Mouse (Mus musculus): ENCODE data around the gene Zfp534. TPM values are rescaled to one million over a fixed set of nuclear protein-coding genes. Genes with fewer than 3 reads are reported as not detected.

Gene Zfp534
- polyA plus RNA-seq (2015; fragmentation: Nextera tagmentation; extraction: Ambion mirVana) = not detected in 2 replicates

DNA sequence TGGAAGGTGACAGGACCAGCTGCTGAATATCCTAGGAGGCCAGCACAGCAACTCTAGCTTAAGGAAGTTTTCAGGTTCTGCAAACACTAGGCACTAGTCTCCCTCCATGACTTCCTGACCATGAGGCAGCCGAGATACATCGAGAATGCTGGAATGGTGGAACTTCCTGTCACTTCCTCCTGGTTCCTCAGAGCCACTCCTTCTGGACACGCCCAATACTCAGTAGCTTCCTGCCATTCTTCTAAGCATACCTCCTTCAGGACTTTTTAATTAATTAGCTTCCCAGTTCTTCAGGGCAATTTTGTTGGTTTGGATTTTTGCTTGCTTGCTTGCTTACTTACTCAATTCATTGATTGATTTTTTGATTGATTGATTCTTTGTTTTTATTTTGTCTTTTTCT lies at the start of gene Zfp534:
Gene Zfp534 (minus strand): TSS at position 101 of the 400 bp plus-strand sequence.

DNA sequence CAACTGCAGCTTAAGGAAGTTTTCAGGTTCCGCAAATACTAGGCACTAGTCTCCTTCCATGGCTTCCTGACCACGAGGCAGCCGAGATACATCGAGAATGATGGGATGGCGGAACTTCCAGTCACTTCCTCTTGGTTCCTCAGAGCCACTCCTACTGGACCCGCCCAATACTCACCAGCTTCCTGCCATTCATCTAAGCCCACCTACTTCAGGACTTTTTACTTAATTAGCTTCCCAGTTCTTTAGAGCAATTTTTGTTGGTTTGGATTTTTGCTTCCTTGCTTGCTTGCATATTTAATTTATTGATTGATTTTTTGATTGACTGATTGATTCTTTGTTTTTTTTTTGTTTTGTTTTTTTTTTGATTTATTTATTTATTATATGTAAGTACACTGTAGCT lies 59.9 kb downstream of the Zfp534 start, which contains the start of gene Zfp979:
Gene Zfp979 (minus strand): TSS at position 101 of the 400 bp plus-strand sequence.

Other genes starting within 250 kb of the Zfp534 start
- gene Zfp982, start 210.1 kb downstream of the Zfp534 start, polyA plus RNA-seq (2015; fragmentation: Nextera tagmentation; extraction: Ambion mirVana) = 5.2 and 6.7 TPM in 2 replicates
- gene Gm16503, start 162.3 kb downstream of the Zfp534 start, polyA plus RNA-seq (2015; fragmentation: Nextera tagmentation; extraction: Ambion mirVana) = 0.58 and 0.78 TPM in 2 replicates
- 0.15 and 0.28 TPM in 2 replicates for gene Zfp985, start 149.3 kb downstream of the Zfp534 start, polyA plus RNA-seq (2015; fragmentation: Nextera tagmentation; extraction: Ambion mirVana)
- 2.4 and 2.6 TPM in 2 replicates for gene Zfp979, start 60.0 kb downstream of the Zfp534 start, polyA plus RNA-seq (2015; fragmentation: Nextera tagmentation; extraction: Ambion mirVana)
- gene Zfp984, start 107.2 kb upstream of the Zfp534 start, polyA plus RNA-seq (2015; fragmentation: Nextera tagmentation; extraction: Ambion mirVana) = 3.4 and 3.8 TPM in 2 replicates
- 4.8 and 7.8 TPM in 2 replicates for gene Zfp933, start 145.8 kb upstream of the Zfp534 start, polyA plus RNA-seq (2015; fragmentation: Nextera tagmentation; extraction: Ambion mirVana)
- gene Miip, start 166.3 kb upstream of the Zfp534 start, polyA plus RNA-seq (2015; fragmentation: Nextera tagmentation; extraction: Ambion mirVana) = 27.0 and 36.2 TPM in 2 replicates
- 4.6 and 4.9 TPM in 2 replicates for gene Fv1, start 166.4 kb upstream of the Zfp534 start, polyA plus RNA-seq (2015; fragmentation: Nextera tagmentation; extraction: Ambion mirVana)
- 68.9 and 75.8 TPM in 2 replicates for gene Mfn2, start 202.2 kb upstream of the Zfp534 start, polyA plus RNA-seq (2015; fragmentation: Nextera tagmentation; extraction: Ambion mirVana)
- gene Plod1, start 234.2 kb upstream of the Zfp534 start, polyA plus RNA-seq (2015; fragmentation: Nextera tagmentation; extraction: Ambion mirVana) = 27.5 and 31.0 TPM in 2 replicates
- gene 2510039O18Rik, start 238.3 kb upstream of the Zfp534 start, polyA plus RNA-seq (2015; fragmentation: Nextera tagmentation; extraction: Ambion mirVana) = 13.4 and 16.0 TPM in 2 replicates